Mouse (Mus musculus): ENCODE measurements around the gene Tbx19.

DNA sequence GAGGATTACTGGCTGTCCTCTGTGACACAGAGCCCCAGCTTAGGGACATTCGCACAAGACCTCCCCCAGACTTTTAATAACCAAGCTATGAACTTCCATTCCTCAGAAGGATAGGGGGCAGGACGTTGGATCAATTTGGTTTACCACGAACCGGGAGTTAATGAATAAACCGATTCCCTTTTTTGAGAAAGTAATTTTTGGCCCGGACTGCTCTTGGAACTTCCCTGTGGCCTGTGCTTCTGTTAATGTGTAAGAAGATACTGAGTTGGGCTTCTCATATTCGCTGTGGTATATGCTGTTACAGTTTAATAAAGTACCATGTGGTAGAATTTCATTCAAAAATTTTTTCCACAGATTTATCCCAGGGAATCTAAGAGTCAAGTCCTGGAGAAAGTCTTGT, 39.5 kb downstream of the Tbx19 start:
- TF ChIP-seq POLR2A (IDR thresholded peaks at IDR 0.05; ENCODE audit: insufficient read depth, low read length) (no peak), CTCF (IDR thresholded peaks at IDR 0.05; ENCODE audit: low read depth, low read length) (no peak), EP300 (IDR thresholded peaks at IDR 0.05; ENCODE audit: insufficient read depth, low read depth, low read length) (no peak)
